Mouse (Mus musculus) heart, adult 18-20 months (tissue): ENCODE measurements around the gene B230217C12Rik. TPM values are rescaled to one million over a fixed set of nuclear protein-coding genes. Genes with fewer than 3 reads are reported as not detected.
A peak's percentile ranks its signal among the peaks of the same experiment; 100 is the strongest.

Source experiments
- DNase-seq, 2 experiments: peaks; one replicate each; pipeline ENCODE4 v3.0.0; 2021 to 2022; ENCODE audit warnings: mixed read lengths in 1 of 2
- total RNA-seq, 2 experiments: library from RNA; stranded (reverse); gene quantifications; 2 replicates each; pipeline ENCODE4 v1.2.3; 2021

B230217C12Rik gene
- total RNA-seq, 2 experiments from 2014 or later = 0.51 to 0.55 TPM

DNA sequence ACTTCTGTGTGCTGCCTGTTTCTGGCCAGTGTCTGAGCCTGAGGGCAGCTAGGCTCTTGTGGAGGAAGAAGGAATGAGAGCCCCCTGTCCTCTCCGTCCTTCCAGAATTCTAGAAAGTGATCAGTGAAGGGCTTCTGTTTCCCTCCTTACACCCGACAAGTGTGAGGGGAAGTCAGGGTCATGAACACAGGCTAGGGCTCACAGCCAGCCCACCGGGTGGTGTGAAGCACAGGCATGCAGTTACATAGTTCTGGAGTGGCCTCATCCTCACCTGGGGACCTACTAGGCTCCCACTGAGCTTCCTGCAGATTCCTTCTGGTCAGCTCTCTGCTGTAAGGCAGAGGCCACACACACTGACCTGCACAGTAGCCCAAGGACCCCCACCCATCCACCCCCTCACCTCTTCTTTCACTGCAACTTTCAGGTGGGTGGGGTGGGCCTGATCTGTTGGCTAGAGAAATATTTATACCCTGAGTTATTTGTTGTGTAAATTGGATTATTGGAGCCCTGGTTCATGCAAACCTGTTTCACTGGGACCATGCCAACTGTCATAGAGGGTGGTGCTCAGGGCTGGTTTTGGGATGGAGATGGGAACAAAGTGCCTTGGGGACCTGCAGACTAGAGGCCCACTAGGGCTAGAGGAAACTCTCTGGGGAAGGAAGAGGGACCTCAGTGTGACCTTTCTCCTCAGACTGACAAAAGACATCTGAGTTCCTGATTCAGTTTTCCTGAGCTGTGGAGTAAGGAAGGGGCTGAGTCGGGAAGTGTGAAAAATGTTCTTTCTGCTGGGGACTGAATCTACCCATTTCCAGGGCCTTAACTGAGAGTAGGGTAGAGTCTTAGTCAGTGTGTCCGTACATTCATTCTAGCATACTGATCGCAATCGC, 31.1 kb upstream of the B230217C12Rik start:
- no peak for DNase-seq

DNA sequence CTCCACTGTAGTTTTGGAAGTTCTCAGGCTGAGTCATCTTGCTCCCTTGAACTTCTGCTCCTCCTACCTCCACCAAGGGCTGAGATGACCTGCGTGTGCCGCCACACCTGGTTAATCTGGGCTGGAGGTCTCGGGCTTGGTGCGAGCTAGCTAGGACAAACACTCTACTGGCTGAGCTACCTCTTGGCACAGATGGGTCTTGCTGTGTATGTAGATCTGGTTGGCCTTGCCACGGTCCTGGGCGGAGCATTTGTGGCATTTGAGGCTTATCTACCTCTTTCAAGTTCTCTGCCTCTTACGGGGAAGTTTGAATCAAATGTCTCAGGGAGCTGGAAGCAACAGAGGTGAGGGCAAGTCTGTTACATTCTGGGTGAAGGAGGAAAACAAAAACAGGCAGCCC, 30.2 kb upstream of the B230217C12Rik start:
- DNase-seq = no peak

DNA sequence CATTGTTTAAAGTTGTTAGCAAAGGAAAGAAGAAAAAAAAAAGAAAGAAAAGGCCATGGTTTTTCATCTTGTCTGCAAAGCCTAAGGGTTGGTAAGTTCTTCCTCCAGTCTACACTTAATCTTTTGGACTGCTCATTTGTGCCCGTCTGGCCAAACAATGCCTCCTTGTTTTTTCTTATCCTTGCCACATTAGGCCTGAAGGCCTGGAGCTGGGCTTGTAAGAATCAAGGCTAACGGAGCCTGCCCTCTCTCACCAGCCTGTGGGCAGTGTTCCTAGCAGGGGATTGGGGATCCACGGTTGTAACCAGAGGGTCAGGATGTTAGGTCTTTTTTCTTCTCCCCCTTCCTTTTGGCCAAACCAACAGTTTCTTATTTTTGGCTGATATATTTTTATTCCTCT, 29.6 kb upstream of the B230217C12Rik start:
- DNase-seq = no peak

DNA sequence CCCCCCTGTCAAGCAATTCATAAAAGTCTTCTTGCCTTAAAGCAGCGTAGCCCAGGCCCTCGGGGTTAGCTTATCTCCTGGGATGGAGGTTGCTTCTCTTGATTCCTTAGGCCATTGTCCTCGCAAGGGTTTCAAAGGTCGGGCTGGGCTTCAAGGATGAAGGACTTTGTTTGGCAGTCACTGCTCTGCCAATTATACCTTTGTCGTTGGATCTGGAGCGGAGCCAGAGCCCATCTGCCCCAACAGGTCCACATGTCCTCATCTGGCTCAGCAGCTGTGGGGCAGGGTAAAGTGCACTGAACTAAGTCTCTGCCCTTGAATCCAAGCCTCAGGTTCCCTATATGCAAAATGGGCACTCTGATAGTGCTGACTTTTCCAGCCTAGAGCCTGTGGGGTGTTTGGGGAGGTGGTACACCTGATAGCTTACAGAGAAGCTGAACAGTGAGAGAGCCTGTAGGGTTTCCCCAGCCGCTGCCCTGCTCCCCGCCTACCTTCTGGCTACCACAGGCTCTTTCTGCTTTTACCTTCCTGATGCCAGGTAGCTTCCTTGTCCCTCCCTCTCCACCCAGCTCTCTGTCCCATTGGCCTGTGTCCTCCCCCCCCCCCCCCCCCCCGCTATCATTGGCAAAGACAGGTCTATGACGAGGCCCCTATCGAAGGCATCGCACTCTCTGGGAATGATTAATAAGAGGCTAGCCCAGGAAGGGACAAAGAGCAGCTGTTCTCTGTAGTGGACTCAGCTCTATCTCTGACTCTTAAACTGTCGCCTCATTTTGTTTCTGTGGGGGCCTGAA, 28.8 kb upstream of the B230217C12Rik start:
- no peak for DNase-seq

DNA sequence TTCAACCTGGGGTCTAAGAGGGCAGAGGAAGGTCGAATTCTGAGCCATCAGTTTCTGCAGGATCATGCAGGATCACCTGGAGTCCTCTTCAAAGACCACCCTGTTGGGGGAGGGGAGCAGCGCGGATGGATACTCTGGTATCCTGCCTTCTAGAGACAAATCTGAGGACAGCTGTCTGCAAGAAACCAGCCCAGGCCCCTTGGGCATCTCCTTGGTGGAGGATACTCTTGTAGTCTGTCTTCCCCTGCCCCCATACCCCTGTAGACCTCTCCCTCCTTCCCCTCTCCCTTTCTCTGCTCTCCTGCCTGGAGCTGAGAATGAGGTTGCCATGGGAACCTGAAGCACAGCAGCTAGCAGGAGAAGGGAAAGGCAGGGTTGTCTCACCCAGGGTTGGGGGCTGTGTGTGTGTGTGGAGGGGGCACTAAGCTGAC, 28.1 kb upstream of the B230217C12Rik start:
- no peak for DNase-seq

DNA sequence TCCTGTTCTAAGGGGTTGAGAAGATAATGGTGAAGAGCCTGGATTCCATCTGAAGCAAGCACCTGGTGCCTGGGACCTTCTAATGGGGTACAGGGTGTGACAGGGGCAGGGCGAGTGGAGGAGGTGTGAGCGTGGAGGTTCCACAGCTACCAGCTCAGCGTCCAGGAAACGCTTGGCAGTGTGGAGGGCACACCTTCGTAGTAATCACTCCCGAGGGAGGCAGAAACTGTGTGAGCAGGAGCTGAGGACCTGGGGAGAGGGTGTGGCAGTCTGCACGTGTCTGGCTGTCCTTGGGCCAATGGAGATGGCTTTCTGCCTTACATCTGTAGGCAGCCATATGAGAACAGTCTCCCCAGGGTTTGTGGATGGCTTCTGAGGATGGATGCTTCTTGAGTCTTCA, 27.5 kb upstream of the B230217C12Rik start:
- DNase-seq = no peak

DNA sequence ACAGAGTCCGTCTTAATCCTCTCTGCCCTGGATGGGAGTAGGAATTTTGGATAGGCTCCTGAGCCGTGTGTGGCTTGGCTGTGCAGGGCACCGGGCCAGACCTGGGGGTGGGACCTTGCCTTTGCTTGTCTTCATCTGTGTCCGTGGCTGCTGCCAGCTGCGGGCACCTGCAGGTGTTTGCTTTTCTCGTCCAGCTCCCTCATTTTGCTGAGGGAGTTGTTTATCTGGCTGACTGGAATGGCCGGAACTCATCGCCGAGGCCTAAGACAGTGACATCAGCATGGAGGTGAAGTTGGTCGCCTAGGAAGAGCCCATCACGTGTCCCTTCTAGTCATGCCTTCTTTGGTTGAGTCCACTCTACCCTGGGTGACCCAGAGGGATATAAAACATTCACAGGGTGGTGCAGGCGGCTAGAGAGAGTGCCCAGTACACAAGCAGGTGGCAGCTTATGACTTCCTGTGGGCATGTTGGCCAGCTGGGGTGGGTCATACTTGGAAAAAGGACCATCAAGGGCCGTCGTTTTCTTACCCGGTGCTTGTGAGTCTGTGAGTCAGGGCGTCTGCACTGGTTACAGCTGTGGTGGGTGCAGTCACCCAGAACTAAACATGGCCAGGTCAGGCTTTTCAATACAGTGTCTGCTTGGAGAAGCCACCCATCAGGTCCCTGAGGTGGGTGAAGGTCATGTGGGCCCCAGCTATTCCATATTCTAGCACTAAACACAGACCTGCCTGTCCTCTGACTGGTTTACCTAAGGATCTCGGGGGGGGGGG, 26.6 kb upstream of the B230217C12Rik start:
- DNase-seq = no peak

DNA sequence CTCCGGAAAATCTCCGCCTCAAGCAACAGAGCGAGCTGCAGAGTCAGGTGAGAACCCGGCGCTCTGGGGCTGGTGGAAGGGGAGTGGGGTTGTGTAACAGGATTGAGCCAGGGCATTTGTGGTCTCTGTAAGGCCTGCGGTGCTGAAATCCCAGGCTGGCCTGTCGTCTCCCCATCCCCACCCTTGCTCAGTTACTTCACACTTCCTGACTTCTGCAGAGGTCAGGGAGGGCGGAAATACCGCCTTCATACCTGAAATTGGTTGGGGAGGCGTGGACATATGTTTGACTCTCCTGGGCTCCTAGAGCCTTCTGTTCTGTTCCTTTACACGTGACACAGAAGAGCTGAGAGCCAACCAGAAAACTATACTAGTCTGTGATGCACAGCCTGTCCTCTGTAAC, 24.8 kb upstream of the B230217C12Rik start:
- no peak for DNase-seq

DNA sequence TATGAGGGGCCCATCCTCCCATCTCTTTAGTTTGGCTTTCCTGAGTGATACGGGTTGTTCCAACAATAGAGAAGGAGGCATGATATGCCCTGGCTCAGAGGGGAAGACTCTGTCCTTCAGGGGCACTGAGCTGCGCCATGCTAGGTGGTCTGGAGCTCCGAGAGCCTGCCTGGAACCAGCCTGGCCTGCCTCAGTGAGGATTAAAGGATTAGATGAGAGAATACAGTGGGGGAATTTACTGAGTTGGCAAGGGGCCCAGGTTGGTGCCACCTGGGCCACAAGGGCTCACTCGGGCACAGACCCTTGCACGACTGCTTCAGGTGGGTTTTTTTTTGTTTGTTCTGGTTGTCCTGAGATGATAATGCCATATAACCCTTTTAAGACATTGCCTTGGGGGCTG, 24.4 kb upstream of the B230217C12Rik start:
- DNase-seq = no peak

DNA sequence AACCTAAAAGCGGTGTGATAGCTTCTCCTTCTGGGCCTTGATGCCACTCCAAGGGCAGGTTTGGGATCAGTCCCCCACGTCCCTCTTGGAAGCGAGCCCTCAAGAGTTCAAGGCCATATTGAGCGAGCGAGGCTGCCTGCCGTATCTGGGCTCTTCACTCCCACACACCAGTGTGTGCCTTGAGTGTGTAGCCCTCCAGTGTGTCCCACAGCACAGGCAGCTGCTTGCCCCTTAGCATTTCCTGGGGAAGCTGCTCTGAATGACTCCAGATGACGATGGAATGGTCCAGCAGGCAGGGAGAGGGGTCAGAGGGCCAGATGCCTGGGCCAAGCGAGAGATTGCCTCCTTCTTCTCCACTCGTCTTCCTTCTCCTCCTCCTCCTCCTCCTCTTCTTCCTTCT, 23.7 kb upstream of the B230217C12Rik start:
- DNase-seq = no peak

DNA sequence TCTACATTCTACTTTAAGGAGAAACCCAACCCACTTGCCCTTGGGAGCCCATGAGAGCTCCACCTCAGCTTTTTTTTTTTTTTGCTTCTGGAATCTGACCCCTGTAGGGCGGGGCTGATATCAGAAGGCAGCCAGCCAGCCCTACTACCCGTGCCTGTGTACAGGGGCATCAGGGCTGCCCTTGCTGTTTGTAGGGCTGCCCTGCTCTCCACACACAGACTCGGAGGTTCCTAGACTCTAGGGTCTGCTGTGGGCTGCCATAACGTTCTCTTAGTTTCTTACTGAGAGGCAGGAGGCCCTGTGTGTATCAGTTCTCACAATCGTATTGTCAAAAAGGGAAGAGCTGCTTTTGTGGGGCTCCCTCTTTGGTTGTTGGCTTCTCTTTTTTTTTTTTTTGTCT, 23.2 kb upstream of the B230217C12Rik start:
- DNase-seq = no peak

DNA sequence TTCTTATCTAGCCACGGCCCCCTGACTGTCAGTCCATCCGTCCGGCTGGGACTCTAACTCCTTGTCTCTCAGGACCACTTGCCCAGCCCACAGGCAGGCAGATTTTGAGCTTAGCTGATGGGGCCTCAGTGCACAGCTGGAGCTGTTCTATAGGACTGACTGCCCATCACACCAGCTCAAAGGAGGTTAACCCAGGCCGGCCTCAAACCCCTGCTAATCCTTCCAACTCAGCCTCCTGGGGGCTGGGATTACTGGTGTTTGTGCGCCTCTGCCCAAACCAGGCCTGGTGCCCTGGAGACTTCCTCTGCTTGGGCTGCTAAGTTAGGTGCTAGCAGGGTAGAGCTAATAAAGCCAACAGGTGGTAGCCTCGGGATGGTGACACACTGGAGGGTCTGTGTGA, 22.6 kb upstream of the B230217C12Rik start:
- DNase-seq = no peak

DNA sequence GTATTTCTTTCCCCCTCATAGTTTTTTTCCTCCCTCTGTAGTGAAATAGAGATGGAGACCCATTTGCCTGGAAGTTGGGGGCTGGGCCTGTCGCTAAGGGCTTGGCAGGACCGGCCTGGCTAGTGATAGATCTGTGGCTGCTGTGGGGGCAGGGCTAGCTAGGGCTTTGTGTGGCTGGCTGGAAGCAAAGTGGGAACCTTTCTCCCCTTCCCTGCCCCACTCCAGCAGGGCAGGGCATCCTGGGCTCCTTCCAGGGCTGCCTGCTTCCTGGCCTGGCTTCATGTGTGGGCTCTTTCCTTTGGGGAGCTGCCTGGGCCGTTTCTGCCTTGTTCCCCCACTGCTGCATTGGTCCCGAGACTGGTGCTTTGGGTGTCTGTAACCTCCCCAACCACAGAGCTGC, 22.0 kb upstream of the B230217C12Rik start:
- DNase-seq = no peak

DNA sequence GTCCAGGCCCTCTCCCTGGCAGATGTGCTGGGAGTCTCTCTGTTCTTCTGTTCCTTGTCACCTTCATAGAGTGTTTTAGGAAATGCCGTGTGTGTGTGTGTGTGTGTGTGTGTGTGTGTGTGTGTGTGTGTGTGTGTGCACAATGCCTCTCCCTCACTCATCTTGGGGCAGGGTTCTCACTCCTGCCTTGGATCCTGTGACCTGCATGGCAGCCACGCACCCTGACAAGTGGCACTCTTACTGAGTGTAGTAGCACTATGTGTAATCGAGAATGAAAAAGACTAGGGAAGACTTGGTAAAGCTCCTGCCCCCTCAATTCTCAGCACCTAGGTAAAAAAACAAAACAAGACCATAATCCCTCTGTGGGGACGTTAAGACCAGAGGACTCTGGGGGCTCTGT, 21.5 kb upstream of the B230217C12Rik start:
- DNase-seq = no peak

DNA sequence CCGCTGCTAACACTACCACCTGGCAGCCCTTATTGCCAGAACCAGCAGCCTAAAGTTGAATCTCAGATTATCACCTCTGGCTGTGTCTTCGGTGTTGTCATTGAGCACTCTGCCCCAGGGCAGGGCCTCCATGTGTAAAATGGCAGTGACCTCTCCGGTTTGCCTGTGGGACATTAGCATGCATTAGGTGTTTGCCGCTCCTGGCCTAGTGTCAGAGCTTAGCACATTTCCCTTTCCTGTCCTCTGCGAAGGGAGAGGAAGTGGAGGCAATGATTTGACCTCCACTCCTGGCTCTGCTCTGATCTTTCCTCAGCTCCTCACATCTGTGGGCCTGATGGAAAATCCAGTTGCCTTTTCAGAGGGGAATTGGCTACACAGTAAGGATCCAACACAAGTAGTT, 20.7 kb upstream of the B230217C12Rik start:
- peak in 1 of 2 experiments; percentile 78 for DNase-seq

DNA sequence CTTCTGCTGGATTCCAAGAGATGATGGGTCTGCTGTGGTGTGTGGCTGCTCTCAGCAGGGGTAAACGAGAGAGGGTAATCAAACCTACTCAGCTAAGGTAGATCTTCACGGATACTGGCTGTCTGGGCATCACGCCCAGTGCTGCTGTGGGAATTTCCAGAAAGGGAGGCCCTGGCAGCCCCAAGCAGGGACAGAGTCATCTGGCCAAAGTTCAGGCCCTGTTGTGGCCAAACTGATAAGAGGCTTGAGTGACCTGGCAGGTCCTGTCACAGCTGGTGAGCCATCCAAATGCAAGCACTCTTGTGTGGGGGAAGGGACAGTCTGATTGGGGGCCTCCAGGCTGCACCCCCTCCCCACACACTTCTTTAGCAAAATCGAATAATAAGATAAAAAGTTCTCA, 19.7 kb upstream of the B230217C12Rik start:
- peak; percentile 82 to 89 for DNase-seq

DNA sequence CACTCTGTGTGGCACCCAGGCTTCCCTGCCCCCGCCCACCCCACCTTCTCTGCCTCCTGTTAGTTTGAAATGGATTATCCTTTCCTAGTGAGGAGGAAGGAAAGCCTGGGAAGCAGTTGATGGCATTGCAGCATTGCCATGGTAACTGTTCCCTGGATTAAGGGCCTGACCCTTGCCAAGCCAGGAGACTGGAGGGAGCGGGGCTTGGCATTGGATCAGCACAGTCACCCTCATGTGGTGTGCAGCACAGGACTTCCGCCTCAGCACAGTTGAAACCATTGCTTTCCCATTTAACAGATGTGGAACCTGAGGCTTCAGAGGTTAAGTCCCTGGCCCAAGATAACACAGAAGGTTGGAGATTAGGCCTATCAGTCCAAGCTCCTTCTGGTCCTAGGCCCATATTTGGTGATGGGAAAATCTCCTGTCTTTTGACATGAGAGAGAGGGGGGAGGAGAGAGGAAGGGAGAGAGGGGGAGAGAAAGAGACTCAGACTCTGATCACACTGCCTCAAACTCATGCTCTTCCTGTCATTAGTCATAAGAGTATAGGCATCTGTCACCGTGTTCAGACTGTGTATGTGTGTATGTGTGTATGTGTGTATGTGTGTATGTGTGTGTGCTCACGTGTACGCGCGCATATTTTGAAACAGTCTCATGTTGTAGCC, 19.0 kb upstream of the B230217C12Rik start:
- no peak for DNase-seq

DNA sequence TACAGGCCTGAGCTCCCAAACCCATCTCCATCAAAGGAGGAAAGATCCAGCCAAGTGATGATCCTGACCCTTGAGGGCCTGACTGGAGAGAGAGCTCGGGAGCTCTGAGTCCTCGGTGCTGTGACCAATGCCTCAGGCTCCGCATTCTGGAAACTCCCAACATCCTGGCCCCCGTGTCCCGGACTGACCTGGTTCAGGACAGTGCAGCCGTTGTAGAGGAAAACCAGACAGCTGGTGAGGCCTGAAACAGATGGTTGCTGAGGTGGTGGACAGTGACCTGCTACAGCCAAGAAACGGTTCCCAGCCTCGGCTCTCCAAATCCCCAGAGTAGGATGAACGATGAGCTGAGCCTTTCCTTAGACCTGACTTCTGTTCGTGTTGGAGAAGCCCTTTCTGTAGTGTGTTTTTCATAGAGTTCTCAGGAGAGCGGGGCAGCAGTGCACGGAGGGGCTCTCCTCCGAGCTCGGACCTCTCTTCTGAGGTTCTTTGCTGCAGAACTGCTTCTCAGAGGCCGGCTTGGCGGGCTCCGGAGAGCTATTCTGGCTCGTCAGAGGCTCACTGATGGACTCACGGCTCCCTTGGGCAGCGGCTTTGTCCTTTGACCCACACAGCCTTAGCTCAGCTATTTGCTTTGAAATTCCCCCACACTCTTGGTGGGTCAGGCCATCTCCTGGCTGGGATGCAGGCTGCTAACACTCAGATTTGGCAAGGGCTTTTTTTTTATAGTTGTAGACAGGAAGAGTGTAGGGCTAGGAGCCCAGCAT, 17.6 kb upstream of the B230217C12Rik start:
- peak in 1 of 2 experiments; percentile 66 for DNase-seq

DNA sequence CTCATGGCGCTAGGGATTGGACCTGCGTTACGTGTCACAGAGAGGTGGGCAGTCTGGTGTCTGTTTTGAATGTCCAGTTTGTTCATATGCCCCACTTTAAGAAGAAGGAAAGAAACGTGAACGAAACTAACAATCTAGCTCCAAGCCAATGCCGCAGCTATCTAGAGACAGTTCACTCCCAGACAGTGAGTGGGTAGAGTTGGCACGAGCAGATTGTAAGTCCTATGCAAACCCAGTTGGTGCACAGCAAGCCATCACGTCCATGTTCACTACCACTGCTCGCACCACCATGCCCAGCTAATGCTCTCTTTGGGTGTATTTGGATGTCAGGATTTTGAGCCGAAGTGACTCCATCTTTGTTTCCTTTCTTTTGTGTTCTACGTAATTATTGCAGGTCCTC, 16.4 kb upstream of the B230217C12Rik start:
- DNase-seq = no peak

DNA sequence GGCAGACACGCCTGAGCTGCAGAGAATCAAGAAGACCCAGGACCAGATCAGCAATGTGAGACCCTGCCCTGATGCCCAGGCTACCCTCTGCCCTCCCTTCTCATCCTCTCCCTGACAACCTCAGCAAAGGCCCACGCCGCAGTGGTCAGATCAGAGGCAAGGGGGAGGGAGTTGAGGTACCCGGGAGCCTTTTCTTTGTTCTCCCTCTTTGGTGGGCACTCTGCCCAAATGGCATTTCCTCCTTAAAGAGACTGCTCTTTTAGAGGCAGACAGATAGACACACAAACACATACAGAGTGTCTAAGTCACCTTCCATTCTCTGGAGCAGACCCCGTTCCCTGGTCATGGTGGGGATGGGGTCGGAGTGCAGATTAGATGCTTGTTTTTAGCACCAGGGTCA, 15.7 kb upstream of the B230217C12Rik start:
- DNase-seq = no peak

DNA sequence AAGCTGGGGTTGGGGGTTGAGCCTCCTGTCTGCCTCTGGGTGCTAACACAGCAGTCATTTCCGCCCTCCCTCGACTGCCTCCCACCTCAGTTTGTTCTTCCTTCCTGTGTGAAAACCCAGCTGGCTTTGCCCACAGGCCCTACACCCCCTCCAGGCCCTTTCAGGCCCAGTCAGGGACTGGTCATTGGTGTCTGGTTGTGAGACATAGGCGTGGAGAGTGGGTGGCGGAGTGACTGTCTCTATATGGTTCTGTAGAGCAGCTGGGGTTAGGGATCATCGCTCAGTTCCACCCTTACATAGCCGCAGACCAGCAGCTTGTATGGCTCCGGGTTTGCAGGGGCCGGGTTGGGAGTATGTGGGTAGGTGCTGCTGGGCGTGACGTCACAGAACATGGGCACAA, 15.3 kb upstream of the B230217C12Rik start:
- no peak for DNase-seq
